Mouse (Mus musculus) stomach, postnatal 0 days (tissue): Measurements from ENCODE around the gene Enho.

Experiments used
- CTCF ChIP-seq: IDR thresholded peaks from 2 replicates; pipeline ENCODE4 v1.5.1; 2016; ENCODE audit warnings: antibody characterized with exemption, low read depth, mild to moderate bottlenecking, moderate library complexity
- EP300 ChIP-seq: optimal IDR thresholded peaks from 2 replicates; pipeline ENCODE3; 2016; ENCODE audit warnings: antibody characterized with exemption

DNA sequence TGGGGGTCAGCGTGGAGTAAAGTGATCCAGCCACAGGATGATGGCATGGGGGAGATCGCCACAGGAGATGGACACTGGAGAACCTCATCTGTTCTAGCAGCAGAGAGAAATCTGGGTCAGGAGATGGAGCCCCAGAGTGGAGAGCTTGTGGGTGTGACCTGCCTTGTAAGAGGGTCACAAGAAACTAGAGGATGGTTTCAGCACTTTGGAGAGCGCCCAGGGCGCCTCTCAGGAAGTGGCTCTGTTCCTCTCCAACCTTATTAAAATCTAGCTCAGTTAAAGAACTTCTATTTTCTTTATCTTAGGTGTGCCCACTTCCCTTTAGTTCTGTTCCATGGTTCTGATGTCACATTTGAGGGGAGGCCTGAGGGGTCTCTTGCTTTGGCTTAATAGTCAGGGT is 33.3 kb downstream of the Enho start:
- no peak for TF ChIP-seq CTCF
- TF ChIP-seq EP300, result no peak
